Mouse (Mus musculus) ES-E14 (cell line): ENCODE measurements around the gene Odf2. TPM values are rescaled to one million over a fixed set of nuclear protein-coding genes. Genes with fewer than 3 reads are reported as not detected.
"Not testable (repeated sequence)": the region's sequence is repeated elsewhere in the genome, so short reads cannot be mapped to it uniquely, and the experiment has no call there.

Source experiments
- DNase-seq: peaks from one replicate; pipeline ENCODE4 v3.0.0-alpha.2; 2013; ENCODE audit warnings: low read depth, low spot score
- H3K27ac ChIP-seq: 2 replicates; pipeline ENCODE4 v1.5.1; 2012; ENCODE audit warnings: low read depth, mild to moderate bottlenecking, low read length, moderate library complexity, mixed read lengths; ENCODE audit not compliant: poor library complexity, insufficient read depth, severe bottlenecking
- H3K36me3 ChIP-seq: 2 replicates; pipeline ENCODE4 v1.6.1; 2012; ENCODE audit warnings: mild to moderate bottlenecking, low read length, moderate library complexity, mixed read lengths; ENCODE audit not compliant: control insufficient read depth, poor library complexity, insufficient read depth, severe bottlenecking
- H3K4me1 ChIP-seq, 2 experiments: fragments of 150-350 bp in 1 of 2; sonication (generic) in 1 of 2; 2 replicates each; pipeline ENCODE4 v1.6.1; 2012; ENCODE audit warnings: low read length in 2 of 2, mild to moderate bottlenecking in 1 of 2, mixed read lengths in 1 of 2; ENCODE audit not compliant: control insufficient read depth in 2 of 2, insufficient read depth in 2 of 2, poor library complexity in 1 of 2
- H3K4me3 ChIP-seq, 2 experiments: fragments of 150-350 bp in 1 of 2; sonication (generic) in 1 of 2; 2 replicates each; pipeline ENCODE4 v1.5.1; 2012; ENCODE audit warnings: low read length in 2 of 2, low read depth in 1 of 2, mild to moderate bottlenecking in 1 of 2, mixed read lengths in 1 of 2; ENCODE audit not compliant: insufficient read depth in 1 of 2, poor library complexity in 1 of 2, severe bottlenecking in 1 of 2
- H3K9ac ChIP-seq: 2 replicates; pipeline ENCODE4 v1.6.1; 2012; ENCODE audit warnings: low read depth, mild to moderate bottlenecking, low read length, mixed read lengths; ENCODE audit not compliant: poor library complexity, insufficient read depth, severe bottlenecking
- H3K9me3 ChIP-seq: fragments of 150-350 bp; sonication (generic); 2 replicates; pipeline ENCODE4 v1.6.1; 2012; ENCODE audit warnings: low read depth, mild to moderate bottlenecking, low read length; ENCODE audit not compliant: control insufficient read depth, insufficient read depth
- CHD2 ChIP-seq: IDR thresholded peaks from 2 replicates; pipeline ENCODE4 v1.6.1; 2014; ENCODE audit warnings: mild to moderate bottlenecking, low read depth, low read length, inconsistent platforms
- HCFC1 ChIP-seq: IDR thresholded peaks from 2 replicates; pipeline ENCODE4 v1.6.1; 2012; ENCODE audit warnings: low read length, inconsistent platforms, borderline replicate concordance; ENCODE audit not compliant: insufficient read depth
- MAFK ChIP-seq: IDR thresholded peaks from 2 replicates; pipeline ENCODE4 v1.6.1; 2014; ENCODE audit warnings: mild to moderate bottlenecking, low read depth, low read length, inconsistent platforms; ENCODE audit not compliant: insufficient read depth
- ZC3H11A ChIP-seq: IDR thresholded peaks from 2 replicates; pipeline ENCODE4 v1.6.1; 2012; ENCODE audit warnings: low read depth, mild to moderate bottlenecking, inconsistent platforms, low read length, borderline replicate concordance
- ZNF384 ChIP-seq: IDR thresholded peaks from 2 replicates; pipeline ENCODE4 v1.6.1; 2012; ENCODE audit warnings: low read depth, low read length, inconsistent platforms
- in situ Hi-C, 2 experiments: fragments of 600-800 bp; cut with MboI; formaldehyde crosslinking; loops; one replicate each; pipeline ENCODE4 v1.15.1; 2025; ENCODE audit warnings: low sequenced_read_pairs in 2 of 2, inconsistent platforms in 1 of 2; ENCODE audit not compliant: unreplicated experiment in 2 of 2
- total RNA-seq: library from RNA; depleted of rRNA; stranded (reverse); fragments of 300-350 nt; gene quantifications from 2 replicates; pipeline ENCODE4 v1.2.3, GENCODE M21; 2012

The Odf2 gene
- total RNA-seq, 1 experiment: 123 TPM

DNA sequence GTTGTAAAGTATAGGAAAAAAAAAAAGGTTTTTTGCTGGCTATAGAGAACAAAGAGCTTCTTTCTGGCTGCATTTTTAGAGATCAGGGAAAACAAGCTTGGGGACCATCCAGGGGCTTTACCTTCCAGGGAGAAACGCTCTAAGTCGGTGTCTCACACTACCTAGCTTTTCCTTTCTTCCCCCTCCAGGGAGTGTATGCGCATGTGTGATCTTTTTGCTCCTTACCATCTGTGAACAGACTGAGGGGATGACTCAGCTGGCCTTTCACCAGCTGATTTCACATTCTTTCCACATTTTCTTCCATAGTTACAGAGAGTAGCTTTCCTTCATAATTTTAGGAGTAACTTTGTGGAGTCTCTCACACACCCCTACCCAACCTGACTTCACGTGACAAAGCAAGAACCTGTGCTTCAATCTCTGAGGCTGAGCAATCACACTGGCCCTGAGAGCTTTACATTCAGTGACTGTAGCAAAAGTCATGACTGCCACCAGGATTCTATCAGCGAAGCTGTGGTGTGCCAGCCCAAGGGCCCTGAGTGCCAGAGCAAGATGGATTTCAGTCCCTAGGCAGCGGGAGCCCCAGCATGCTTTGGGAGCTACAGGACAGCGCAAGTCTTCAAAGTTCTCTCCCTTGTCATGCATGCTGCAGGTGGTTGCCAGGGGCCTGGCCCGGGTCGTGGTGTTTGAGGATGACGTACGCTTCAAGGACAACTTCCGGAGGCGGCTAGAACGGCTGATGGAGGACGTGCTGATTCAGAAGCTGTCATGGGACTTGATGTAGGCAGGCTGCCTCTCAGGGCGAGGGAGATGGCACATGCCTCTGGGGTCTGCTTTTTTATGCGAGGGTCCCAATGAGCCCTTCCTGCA, 8.8 kb upstream of the Odf2 start:
- Histone ChIP-seq H3K36me3 (peaks cover 3% of the 10 kb centered on the region; the same call in 1 of the 2 replicates), H3K9me3 (no peaks in the 10 kb centered on the region), H3K27ac (no peak overlapping the region), H3K4me3 (no peak overlapping the region), H3K4me1 (peaks cover 0 to 13% of the 10 kb centered on the region in 2 experiments; a peak in 2 of 4 replicates), H3K9ac (no peak overlapping the region)
- in situ Hi-C loops: no loop called here
- TF ChIP-seq HCFC1: no peak
- peak; percentile 39; the same call in 1 of the 2 replicates for TF ChIP-seq MAFK
- no peak for TF ChIP-seq ZC3H11A
- TF ChIP-seq ZNF384: no peak
- TF ChIP-seq CHD2: no peak
- no peak for DNase-seq

DNA sequence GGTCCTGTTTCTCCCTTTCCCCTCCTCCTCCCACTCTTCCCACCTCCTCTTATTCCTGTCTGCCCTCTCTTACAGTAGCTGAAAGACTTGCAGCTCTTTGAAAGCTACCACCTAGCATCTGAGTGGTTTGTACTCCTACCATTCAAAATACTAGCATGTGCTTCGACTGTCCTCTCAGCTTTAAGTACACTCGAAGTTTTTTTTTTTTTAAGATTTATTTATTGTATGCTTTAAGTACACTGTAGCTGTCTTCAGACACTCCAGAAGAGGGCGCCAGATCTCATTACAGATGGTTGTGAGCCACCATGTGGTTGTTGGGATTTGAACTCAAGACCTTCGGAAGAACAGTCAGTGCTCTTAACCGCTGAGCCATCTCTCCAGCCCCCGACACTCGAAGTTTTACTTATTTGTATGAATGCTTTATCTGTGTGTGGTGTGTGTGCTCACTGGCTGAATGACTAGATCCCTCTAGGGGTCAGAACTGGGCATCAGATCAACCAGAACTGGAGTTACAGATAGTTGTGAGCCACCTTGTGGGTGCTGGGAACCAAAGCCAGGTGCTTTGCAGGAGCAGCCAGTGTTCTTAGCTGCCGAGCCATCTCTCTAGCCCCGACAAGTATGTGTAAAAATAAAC, 2.2 kb upstream of the Odf2 start:
- H3K9me3 ChIP-seq, H3K9ac ChIP-seq, DNase-seq, H3K4me3 ChIP-seq, in situ Hi-C loops, H3K36me3 ChIP-seq, H3K27ac ChIP-seq: not testable (repeated sequence)
- peak; percentile 71; the same call in 1 of the 2 replicates for TF ChIP-seq ZNF384
- peaks cover 0 to 13% of the 10 kb centered on the region in 2 experiments; a peak in 1 of 4 replicates for H3K4me1 ChIP-seq

DNA sequence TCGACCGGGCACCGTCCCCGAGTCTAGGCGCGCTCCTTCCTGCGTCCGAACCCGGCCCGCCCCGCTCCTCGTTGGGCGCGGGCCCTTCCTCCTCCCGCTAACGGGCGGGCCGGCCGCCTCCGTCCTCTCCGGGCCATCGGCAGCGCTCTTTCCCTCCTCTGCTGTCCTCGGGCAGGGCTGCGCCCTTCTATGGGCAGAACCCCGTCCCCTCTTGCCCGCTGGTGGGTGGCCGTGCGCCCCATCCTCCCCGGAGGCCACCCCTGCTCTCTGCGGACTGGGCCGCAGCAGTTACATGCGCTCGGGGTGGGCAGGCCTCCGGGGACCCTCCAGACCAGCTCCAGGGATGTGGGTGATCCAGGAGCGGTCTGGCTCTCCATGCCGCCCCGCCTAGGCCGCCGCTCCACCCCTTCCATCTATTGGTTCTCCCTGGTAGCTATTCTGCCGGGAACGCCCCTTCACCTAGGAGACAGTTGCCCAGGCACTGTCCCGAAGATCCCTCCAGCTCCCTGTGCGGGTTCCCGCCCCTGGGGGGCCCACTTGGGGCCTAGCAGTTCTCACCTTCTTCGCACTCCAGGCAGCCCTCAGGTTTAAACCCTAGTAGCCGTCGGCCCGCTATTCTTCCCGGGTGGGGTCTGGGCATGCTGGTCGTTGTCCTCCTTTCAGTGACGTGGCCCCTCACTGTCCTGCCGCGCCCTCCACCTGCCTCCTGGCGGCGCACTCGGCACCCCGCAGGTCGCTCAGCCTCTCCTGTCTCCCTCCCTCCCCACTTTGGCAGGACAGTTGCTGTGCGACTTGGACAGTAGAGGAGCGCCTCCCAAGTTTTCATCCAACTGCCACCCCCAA, 1.2 kb downstream of the Odf2 start:
- Histone ChIP-seq H3K4me1 (peaks cover 0 to 13% of the 10 kb centered on the region in 2 experiments; a peak in 1 of 4 replicates), H3K9me3 (no peaks in the 10 kb centered on the region), H3K27ac (peak overlapping the region; percentile 80), H3K4me3 (peak overlapping the region; percentile 92 to 98), H3K36me3 (peaks cover 31% of the 10 kb centered on the region), H3K9ac (peak overlapping the region; percentile 96)
- no peak for TF ChIP-seq MAFK
- TF ChIP-seq HCFC1: peak; percentile 32; the same call in 1 of the 2 replicates
- in situ Hi-C loops: no loop called here
- peak; percentile 89 for DNase-seq

DNA sequence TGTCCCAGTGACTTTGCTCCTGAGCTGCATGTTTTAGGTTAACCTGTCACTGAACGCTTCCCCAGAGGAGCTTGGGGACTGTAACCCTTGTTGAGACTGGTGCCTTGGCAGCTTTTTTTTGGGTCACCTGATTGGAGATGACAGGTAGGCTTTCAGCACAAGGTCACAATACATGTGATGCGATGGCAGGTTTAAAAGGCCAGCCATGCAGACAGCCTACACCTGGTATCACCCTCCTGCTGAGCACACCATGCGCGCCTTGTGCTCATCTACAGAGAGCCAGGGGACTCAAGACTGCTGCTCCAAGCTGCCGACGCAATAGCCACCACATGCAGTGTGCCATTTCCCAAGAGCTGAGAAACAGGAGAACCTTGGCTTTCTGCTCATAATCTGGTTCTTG, 2.8 kb downstream of the Odf2 start:
- peaks cover 0 to 13% of the 10 kb centered on the region in 2 experiments; a peak in 1 of 4 replicates for H3K4me1 ChIP-seq
- TF ChIP-seq ZNF384 (no peak), ZC3H11A (no peak), CHD2 (no peak), HCFC1 (no peak), MAFK (no peak)
- H3K36me3 ChIP-seq: peaks cover 40% of the 10 kb centered on the region
- no peak for DNase-seq
- in situ Hi-C loops: no loop called here
- no peaks in the 10 kb centered on the region for H3K9me3 ChIP-seq
- H3K4me3 ChIP-seq: no peak overlapping the region
- no peak overlapping the region for H3K9ac ChIP-seq
- no peak overlapping the region for H3K27ac ChIP-seq
